1 mouse cellular context compared by ENCODE assay signal in genomic region chr3:136325783-136326182, GRCm38 (mm10).
TF ChIP-seq lines count a peak whose summit lies in the region.

TSS of gene Bank1 (minus strand) at chr3:136326066.

TF ChIP-seq in CH12.LX, 34 proteins besides CTCF, POLR2A, EP300 and RAD21 (continued from another document):
- TF ChIP-seq JUN (IDR thresholded peaks at IDR 0.05; ENCODE audit: insufficient read depth, low read depth, low read length) (no peak; the same call in 1 of the 2 replicates), ZC3H11A (IDR thresholded peaks at IDR 0.05; ENCODE audit: low read depth, low read length) (no peak), CHD2 (IDR thresholded peaks at IDR 0.05; ENCODE audit: low read length) (peak; percentile 69), SMC3 (IDR thresholded peaks at IDR 0.05; ENCODE audit: low read depth, low read length) (no peak; the same call in none of the 2 replicates), KAT2A (IDR thresholded peaks at IDR 0.05; ENCODE audit: insufficient replicate concordance, low read length) (peak; percentile 80; the same call in 1 of the 2 replicates), MAX (IDR thresholded peaks at IDR 0.05; ENCODE audit: low read length) (peak; percentile 62), NRF1 (IDR thresholded peaks at IDR 0.05; ENCODE audit: low read depth, low read length) (peak; percentile 49; the same call in 1 of the 2 replicates), JUND (conservative IDR thresholded peaks at IDR 0.05; ENCODE audit: low read depth, low read length) (no peak; the same call in 1 of the 2 replicates)
TF ChIP-seq in CH12.LX: peak in this region for 24.
